Mouse (Mus musculus) left cerebral cortex, postnatal 25 days (tissue): ENCODE measurements at regions not wholly inside any gene's neighbourhood (a gene's known extent, or its start where the extent isn't known, plus 50 kb on each side); places are given as distances from the start of the nearest gene placed in this dataset.

Source experiments
- DNase-seq, 2 experiments: peaks; one replicate each; pipeline ENCODE4 v3.0.0; 2022; ENCODE audit warnings: low spot score in 2 of 2, mixed read lengths in 1 of 2
- intact Hi-C: fragments of 180-260 bp; cut with DNase I; formaldehyde crosslinking; loops from one replicate; pipeline ENCODE4 v1.15.1; 2025

DNA sequence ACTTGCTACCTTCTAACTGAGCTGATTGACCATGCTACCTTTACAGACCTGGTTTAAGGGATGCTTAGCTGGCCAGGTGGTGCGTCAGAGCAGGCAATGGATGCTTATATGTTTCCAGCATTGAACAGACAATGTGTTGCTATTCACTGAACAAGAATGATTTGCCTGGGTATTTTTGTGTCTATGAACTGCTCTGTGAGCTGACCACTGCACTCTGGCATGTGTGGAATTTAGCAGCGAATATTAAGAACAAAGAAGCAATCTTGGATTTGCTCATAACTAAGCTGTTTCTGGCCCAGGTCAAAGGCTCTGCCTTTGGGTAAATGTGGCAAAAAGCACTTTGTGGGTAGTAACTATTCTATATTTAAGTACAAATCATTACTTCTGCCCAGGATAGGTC, 58.3 kb upstream of the Ccdc39 start:
- no peak for DNase-seq
- intact Hi-C loops = no loop called here

GRCm38 (mm10) chr3:33903326-33903725, 59.2 kb upstream of the Ccdc39 start:
- intact Hi-C loops = no loop called here
- no peak for DNase-seq

DNA sequence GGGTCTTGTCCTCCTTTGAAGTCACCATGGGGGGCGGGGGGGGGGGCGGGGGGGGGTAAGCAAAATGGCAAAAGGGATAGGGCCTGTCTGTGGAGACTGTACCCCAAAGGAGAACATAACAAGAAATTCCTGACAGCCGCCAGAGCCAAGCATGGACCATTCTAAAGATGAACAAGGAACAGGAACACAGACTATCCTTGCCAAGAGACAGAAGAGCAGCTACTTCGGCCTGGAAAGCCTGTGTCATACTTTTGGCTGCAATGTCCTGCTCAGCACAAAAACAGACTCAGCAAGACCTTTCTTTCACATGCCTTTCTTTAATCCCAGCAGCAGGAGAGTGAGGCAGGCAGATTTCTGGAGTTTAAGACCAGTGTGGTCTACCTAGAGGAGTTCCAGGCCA, 59.7 kb upstream of the Ccdc39 start:
- no peak for DNase-seq
- intact Hi-C loops = no loop called here

- DNase-seq = peak in 1 of 2 experiments; percentile 2
- intact Hi-C loops = no loop called here
These were observed 61.0 kb upstream of the Ccdc39 start for GRCm38 (mm10) chr3:33904854-33905678.

DNA sequence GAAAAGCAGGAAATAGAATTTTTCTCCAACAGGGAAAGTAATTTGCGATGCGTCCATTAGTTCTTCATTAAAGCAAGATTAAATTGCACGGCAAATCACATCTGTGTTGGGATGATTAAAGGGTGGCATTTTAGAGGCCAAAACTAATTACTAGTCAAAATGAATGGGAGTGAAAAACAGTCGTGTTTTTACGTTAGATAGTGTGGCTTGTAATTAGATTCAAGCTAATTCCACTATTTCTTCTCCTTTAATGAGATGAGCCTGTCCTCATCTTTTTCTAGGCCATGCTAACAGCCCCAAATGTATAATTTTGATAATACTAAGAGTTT, 61.5 kb upstream of the Ccdc39 start:
- intact Hi-C loops = no loop called here
- DNase-seq = no peak

- intact Hi-C loops = no loop called here
- no peak for DNase-seq
These were observed 63.0 kb upstream of the Ccdc39 start for GRCm38 (mm10) chr3:33907061-33907460.

GRCm38 (mm10) chr3:33911559-33911958, 67.4 kb upstream of the Ccdc39 start:
- no peak for DNase-seq
- intact Hi-C loops = no loop called here

DNA sequence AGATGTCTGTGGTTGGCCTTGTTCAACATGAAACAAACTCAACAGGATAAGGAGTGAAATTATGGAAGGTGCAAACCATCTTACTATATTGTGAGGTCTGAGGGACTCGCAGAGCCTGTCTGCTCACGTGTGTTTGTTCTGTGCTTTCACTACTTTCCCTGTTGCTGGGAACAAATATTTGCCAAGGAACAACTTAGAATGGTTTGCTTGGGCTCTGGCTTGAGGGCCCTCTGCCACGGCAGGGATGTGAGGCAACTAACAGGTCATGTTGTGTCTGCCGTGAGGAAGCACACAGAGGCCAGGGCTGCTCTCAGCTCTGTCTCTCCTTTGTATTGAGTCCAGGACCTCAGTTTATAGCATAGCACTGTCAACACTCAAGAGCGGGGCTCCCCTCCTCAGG, 69.4 kb upstream of the Ccdc39 start:
- intact Hi-C loops = no loop called here
- no peak for DNase-seq

DNA sequence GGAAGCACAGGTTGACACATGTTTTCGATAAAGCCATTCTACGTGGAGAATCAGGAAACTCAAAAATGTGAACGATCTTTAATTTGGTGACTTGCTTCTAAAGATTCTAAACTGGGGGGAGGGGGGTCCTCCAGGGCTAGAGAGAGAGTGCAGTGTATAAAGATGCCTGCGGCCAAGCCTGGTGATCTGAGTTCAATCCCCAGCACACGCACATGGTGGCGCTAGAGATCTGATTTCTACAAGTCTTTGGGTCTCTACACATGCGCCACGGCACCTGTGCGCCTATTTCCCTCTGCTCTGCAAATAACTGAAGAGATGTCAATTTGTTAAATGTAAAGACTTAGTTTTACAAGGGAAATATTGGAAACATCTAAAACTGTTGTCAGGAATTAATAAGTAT, 70.3 kb upstream of the Ccdc39 start:
- DNase-seq = no peak
- intact Hi-C loops = no loop called here

GRCm38 (mm10) chr3:33915777-33916176, 71.7 kb upstream of the Ccdc39 start:
- intact Hi-C loops = no loop called here
- DNase-seq = no peak

DNA sequence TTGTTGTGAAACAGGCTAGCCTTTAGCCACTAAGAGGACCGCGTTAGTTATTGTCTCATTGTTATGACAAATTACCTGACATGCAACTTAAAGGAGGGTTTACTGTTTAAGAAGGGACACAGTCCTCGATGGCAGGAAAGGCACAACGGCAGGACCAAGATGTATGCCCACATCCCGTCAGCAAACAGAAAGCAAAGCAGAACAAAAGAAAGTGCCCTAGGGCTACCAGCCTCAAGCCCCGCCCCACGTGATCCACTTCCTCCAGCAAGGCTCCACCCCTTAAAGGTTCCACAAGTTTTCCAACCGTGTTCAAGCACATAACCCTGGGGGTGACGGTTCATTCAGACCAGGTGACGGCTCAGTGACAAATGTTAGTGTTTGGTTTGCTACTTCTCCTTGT, 72.2 kb upstream of the Ccdc39 start:
- intact Hi-C loops = no loop called here

GRCm38 (mm10) chr3:33916818-33917217, 72.7 kb upstream of the Ccdc39 start:
- intact Hi-C loops = no loop called here
- no peak for DNase-seq

More for the DNA sequence above, 72.2 kb upstream of the Ccdc39 start:
- no peak for DNase-seq

DNA sequence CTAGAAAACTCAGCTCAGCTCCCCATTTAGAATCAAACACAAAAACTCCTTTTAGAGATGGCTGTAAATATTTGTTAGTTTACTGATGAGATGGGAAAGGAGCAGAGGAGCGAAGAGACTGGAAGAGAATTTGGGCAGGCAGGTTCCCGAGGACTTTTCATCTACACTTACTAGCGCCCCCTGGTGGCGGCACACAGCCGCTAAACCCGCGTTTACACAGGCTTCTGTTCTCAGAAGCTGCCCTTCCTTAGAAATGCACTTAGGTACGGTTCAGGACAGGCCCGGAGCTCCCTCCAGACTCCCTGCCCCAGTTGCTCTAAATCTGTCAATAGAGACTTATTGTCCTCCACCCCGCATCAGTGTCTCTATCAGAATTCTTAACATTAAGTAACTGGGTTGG, 74.7 kb upstream of the Ccdc39 start:
- DNase-seq = peak; percentile 79 to 84
- intact Hi-C loops = loop anchor here (1.0 to 2.0 kb wide), 2 partner anchors 65 to 94 kb away; no protein-coding TSS in a partner anchor

- DNase-seq = no peak
- intact Hi-C loops = no loop called here
These were observed 81.0 kb upstream of the Ccdc39 start for GRCm38 (mm10) chr3:33925072-33925471.

- DNase-seq = no peak
- intact Hi-C loops = loop anchor here (5.0 to 10.0 kb wide), 5 partner anchors 127 to 1530 kb away; partner anchors contain the start of gene Dnajc19
These were observed 64.7 kb upstream of the Fxr1 start for GRCm38 (mm10) chr3:33955064-33955463.

GRCm38 (mm10) chr3:33955854-33956624, 63.7 kb upstream of the Fxr1 start:
- peak; percentile 71 to 75 for DNase-seq
- intact Hi-C loops = loop anchor here (5.0 to 10.0 kb wide), 5 partner anchors 126 to 1529 kb away; partner anchors contain the start of gene Dnajc19

DNA sequence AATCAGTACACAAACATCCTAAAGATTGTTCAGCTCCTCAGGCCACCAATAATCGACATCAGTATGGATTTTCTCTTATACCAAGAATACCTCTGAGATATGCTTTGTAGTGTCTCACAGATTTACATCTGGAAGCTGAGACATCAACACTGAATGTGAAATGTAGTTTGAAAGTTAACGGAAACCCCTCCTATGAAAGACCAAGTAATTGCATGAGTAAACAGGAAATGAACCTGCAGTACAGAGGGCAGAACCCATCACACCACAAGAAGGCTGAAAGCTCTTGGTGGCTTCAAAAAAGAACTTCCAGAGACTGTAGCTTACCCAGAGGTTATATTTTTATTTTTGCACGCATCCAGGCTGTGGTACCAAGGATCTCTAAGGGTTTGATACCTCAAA, 63.1 kb upstream of the Fxr1 start:
- no peak for DNase-seq
- intact Hi-C loops = loop anchor here (5.0 to 10.0 kb wide), 5 partner anchors 126 to 1528 kb away; partner anchors contain the start of gene Dnajc19

GRCm38 (mm10) chr3:33957676-33958075, 62.1 kb upstream of the Fxr1 start:
- DNase-seq = no peak
- intact Hi-C loops = loop anchor here (5.0 to 10.0 kb wide), 5 partner anchors 125 to 1527 kb away; partner anchors contain the start of gene Dnajc19

DNA sequence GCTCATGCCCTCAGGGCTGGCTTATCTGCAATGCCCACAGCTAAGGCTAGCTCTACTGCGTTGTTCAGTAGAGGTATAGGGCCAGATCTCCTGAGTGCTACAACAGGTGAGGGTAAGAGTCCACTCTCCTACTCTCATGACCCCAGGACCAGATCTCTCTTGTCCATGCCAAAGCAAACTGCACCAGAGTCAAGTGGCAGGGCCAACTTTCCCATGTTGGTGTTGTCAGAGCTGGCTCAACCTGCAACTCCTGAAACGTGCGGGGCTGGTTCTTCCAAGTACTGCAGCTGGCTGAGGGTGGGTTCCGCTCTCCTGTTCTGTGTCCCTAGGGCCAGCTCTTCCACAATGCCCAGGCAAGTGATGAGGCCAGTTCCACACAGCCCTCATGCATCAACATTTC, 61.5 kb upstream of the Fxr1 start:
- intact Hi-C loops = loop anchor here (5.0 to 10.0 kb wide), 5 partner anchors 124 to 1527 kb away; partner anchors contain the start of gene Dnajc19
- no peak for DNase-seq

DNA sequence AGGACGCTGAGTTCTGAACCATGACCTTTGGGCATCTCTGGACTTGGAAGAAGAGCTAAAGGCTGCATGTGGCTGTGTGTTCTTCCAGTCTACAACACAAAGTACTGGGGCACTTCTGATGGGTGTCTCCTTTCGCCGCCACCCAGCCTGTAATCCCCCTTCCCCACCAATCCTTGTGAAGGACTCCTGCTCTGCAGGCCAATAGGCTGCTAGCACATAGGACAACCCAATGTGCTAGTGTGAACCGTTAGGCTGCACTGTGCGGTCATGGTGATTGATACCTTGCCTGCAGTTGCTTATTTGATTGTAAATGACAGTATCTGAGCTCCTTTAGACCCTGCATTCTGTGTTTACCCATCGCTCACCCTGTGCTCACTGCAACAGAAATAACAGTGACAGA, 59.5 kb upstream of the Fxr1 start:
- no peak for DNase-seq
- intact Hi-C loops = no loop called here

GRCm38 (mm10) chr3:33962938-33963337, 56.8 kb upstream of the Fxr1 start:
- DNase-seq = no peak
- intact Hi-C loops = no loop called here
